Mouse (Mus musculus) C2C12 (cell line): Measurements from ENCODE around the gene Mrps22.

Experiments used
- CEBPB ChIP-seq: IDR thresholded peaks from one replicate; pipeline ENCODE4 v1.6.1; 2011; ENCODE audit warnings: low read depth, mild to moderate bottlenecking, control low read depth, moderate library complexity
- CTCF ChIP-seq: IDR thresholded peaks from one replicate; pipeline ENCODE4 v1.5.1; 2011; ENCODE audit not compliant: control insufficient read depth, insufficient read depth, insufficient read length
- MAX ChIP-seq: IDR thresholded peaks from one replicate; pipeline ENCODE4 v1.6.1; 2011; ENCODE audit warnings: mild to moderate bottlenecking, control low read depth
- MYOD1 ChIP-seq: IDR thresholded peaks from one replicate; pipeline ENCODE4 v1.6.1; 2011; ENCODE audit warnings: low read depth; ENCODE audit not compliant: control insufficient read depth, insufficient read length
- MYOG ChIP-seq: IDR thresholded peaks from one replicate; pipeline ENCODE4 v1.6.1; 2011; ENCODE audit not compliant: control insufficient read depth, insufficient read length; ENCODE audit errors: extremely low read depth
- USF1 ChIP-seq: IDR thresholded peaks from one replicate; pipeline ENCODE4 v1.6.1; 2011; ENCODE audit warnings: low read depth, mild to moderate bottlenecking, control low read depth, moderate library complexity

- no peak for TF ChIP-seq CTCF
- TF ChIP-seq USF1, result no peak
- no peak for TF ChIP-seq MAX
- no peak for TF ChIP-seq MYOG
- TF ChIP-seq CEBPB, result no peak
- TF ChIP-seq MYOD1, result no peak
Observed at GRCm38 (mm10) chr9:98601156-98601836, at the start of gene Mrps22.
